In genomic region chr13:95325907-95326550, GRCm38 (mm10) we compare ENCODE assay signal across 9 mouse cellular contexts. TPM values are rescaled to one million over a fixed set of nuclear protein-coding genes. Genes with fewer than 3 reads are reported as not detected.
DNase-seq lines count a peak whose midpoint lies in the region; ATAC-seq and TF ChIP-seq lines count a peak whose summit lies in the region.
"Had no signal": no experiment of that assay in that cellular context is flagged by ENCODE, and none has a peak within 500 bp of the region (broad histone marks: within the 10 kb centered on the region; RNA-seq: fewer than 3 reads in every experiment).

No protein-coding gene starts in this region.

- in situ Hi-C loops in ES-E14 (cut with MboI; ENCODE audit: low sequenced_read_pairs in 2 of 2, unreplicated experiment in 2 of 2) = no loop called here

- H3K4me1 ChIP-seq in heart, embryonic 13.5 days = peaks cover 41% of the 10 kb centered on the region
- H3K4me1 ChIP-seq in ES-E14 (ENCODE audit: control insufficient read depth in 2 of 2, insufficient read depth in 2 of 2, low read length in 2 of 2, poor library complexity in 1 of 2) = peaks cover 8 to 21% of the 10 kb centered on the region in 2 experiments; a peak in 3 of 4 replicates

- H3K9me3 ChIP-seq in heart, embryonic 13.5 days = no peaks in the 10 kb centered on the region
- no peaks in the 10 kb centered on the region for H3K9me3 ChIP-seq in ES-E14 (ENCODE audit: control insufficient read depth, insufficient read depth, low read depth, low read length)

- ATAC-seq in heart, embryonic 13.5 days (ENCODE audit: extremely low read depth, insufficient number of reproducible peaks, low FRiP score, low TSS enrichment) = no peak
- ATAC-seq in inflammation-experienced regulatory T-cells, adult 6 months = no peak

- 13% methylated on average over 5 of the region's 5 CpGs for WGBS in heart, embryonic 13.5 days

- H3K36me3 ChIP-seq in heart, embryonic 13.5 days = peaks cover 14% of the 10 kb centered on the region; the same call in 1 of the 2 replicates
- no peaks in the 10 kb centered on the region for H3K36me3 ChIP-seq in ES-E14 (ENCODE audit: control insufficient read depth, insufficient read depth, low read length, poor library complexity, severe bottlenecking)

- DNase-seq in heart, postnatal 4 days = no peak
- DNase-seq in ES-E14 (ENCODE audit: low read depth, low spot score) = no peak
- DNase-seq in gonadal fat pad, adult 2 months (ENCODE audit: low read depth) = peak; percentile 30
- peak; percentile 14 for DNase-seq in mesoderm, embryonic 11.5 days (ENCODE audit: low read depth, low spot score)
- DNase-seq in urinary bladder, postnatal 10 days (ENCODE audit: low spot score) = no peak
- no peak for DNase-seq in right cerebral cortex, postnatal 25 days
- DNase-seq: gastrocnemius, postnatal 14 days had no signal

- peak overlapping the region; percentile 99 for H3K9ac ChIP-seq in heart, embryonic 13.5 days
- peak overlapping the region; percentile 95; the same call in 1 of the 2 replicates for H3K9ac ChIP-seq in ES-E14 (ENCODE audit: insufficient read depth, low read depth, low read length, poor library complexity, severe bottlenecking)

- peak overlapping the region; percentile 98 for H3K27ac ChIP-seq in heart, embryonic 13.5 days (replicated peaks)
- peak overlapping the region; percentile 74; the same call in 1 of the 2 replicates for H3K27ac ChIP-seq in ES-E14 (ENCODE audit: insufficient read depth, low read depth, low read length, poor library complexity, severe bottlenecking)

- peak overlapping the region; percentile 91 for H3K4me2 ChIP-seq in heart, embryonic 13.5 days

- no peaks in the 10 kb centered on the region for H3K27me3 ChIP-seq in heart, embryonic 13.5 days (replicated peaks)

- H3K4me3 ChIP-seq in heart, embryonic 13.5 days = peak overlapping the region; percentile 93
- H3K4me3 ChIP-seq in ES-E14 (ENCODE audit: insufficient read depth in 1 of 2, low read depth in 1 of 2, low read length in 2 of 2, poor library complexity in 1 of 2, severe bottlenecking in 1 of 2) = peak overlapping the region; percentile 85 to 90

TF ChIP-seq in ES-E14, 5 proteins besides CTCF, POLR2A, EP300 and RAD21:
- TF ChIP-seq MAFK (IDR thresholded peaks at IDR 0.05; ENCODE audit: insufficient read depth, low read depth, low read length) (no peak), ZC3H11A (IDR thresholded peaks at IDR 0.05; ENCODE audit: borderline replicate concordance, low read depth, low read length) (no peak), ZNF384 (IDR thresholded peaks at IDR 0.05; ENCODE audit: low read depth, low read length) (no peak), CHD2 (IDR thresholded peaks at IDR 0.05; ENCODE audit: low read depth, low read length) (no peak), HCFC1 (IDR thresholded peaks at IDR 0.05; ENCODE audit: borderline replicate concordance, insufficient read depth, low read length) (no peak)

RNA-seq across cellular contexts. Expression of gene Zbed3, which starts 2.6 kb away (rescaled TPM):
- polyA plus RNA-seq in heart, embryonic 13.5 days (2015; fragmentation: Nextera tagmentation; extraction: Ambion mirVana) = 53.4 and 55.7 TPM in 2 replicates
- total RNA-seq in heart, postnatal 4 days (2021) = 10 to 100 TPM; 47.5 to 49.6 TPM
- 3.8 and 4.7 TPM in 2 replicates for total RNA-seq in ES-E14 (2012; rRNA removed)
- 39.4 and 47.6 TPM in 2 replicates for polyA plus RNA-seq in gonadal fat pad, adult 2 months (2012; rRNA removed)
- 1 to 10 TPM; 1.2 to 3.7 (median 2.5) TPM for polyA plus RNA-seq in inflammation-experienced regulatory T-cells, adult 6 months (2017; shearing (Covaris generic))

RNA-seq across cellular contexts. Expression of gene Aggf1, which starts 49.1 kb away (rescaled TPM):
- 20.4 and 23.2 TPM in 2 replicates for polyA plus RNA-seq in heart, embryonic 13.5 days (2015; fragmentation: Nextera tagmentation; extraction: Ambion mirVana)
- 10 to 100 TPM; 27.9 to 28.3 TPM for total RNA-seq in heart, postnatal 4 days (2021)
- total RNA-seq in ES-E14 (2012; rRNA removed) = 40.7 and 50.1 TPM in 2 replicates
- polyA plus RNA-seq in gonadal fat pad, adult 2 months (2012; rRNA removed) = 15.1 and 16.3 TPM in 2 replicates
- polyA plus RNA-seq in inflammation-experienced regulatory T-cells, adult 6 months (2017; shearing (Covaris generic)) = 10 to 100 TPM; 11.3 to 13.2 (median 11.9) TPM

Comparison
In these comparisons a context has a peak if more than half of its experiments do, and no peak if none do; other contexts are left out.
1. DNase-seq: peak in gonadal fat pad, adult 2 months (single experiment) and mesoderm, embryonic 11.5 days (single experiment); none in heart, postnatal 4 days (single experiment), ES-E14 (single experiment), urinary bladder, postnatal 10 days (single experiment) and right cerebral cortex, postnatal 25 days (single experiment).